Mouse (Mus musculus) liver, adult 2 months (tissue): Measurements from ENCODE around the gene Raver2. TPM values are rescaled to one million over a fixed set of nuclear protein-coding genes. Genes with fewer than 3 reads are reported as not detected.

Experiments
- DNase-seq: peaks from one replicate; pipeline ENCODE4 v3.0.0-alpha.2; 2011; ENCODE audit warnings: low read depth, low spot score; ENCODE audit errors: extremely low read depth
- H3K27ac ChIP-seq: fragments of 200-500 bp; replicated peaks from 2 replicates; pipeline ENCODE4 v1.5.1; 2012; ENCODE audit warnings: low read depth, mild to moderate bottlenecking, control low read depth, inconsistent platforms, low read length; ENCODE audit not compliant: insufficient read depth
- H3K27me3 ChIP-seq: fragments of 200-500 bp; 2 replicates; pipeline ENCODE4 v1.6.1; 2012; ENCODE audit warnings: mild to moderate bottlenecking, moderate library complexity, low read length, inconsistent platforms; ENCODE audit not compliant: control insufficient read depth, insufficient read depth
- H3K36me3 ChIP-seq: fragments of 200-500 bp; 2 replicates; pipeline ENCODE4 v1.6.1; 2012; ENCODE audit warnings: low read length, inconsistent platforms; ENCODE audit not compliant: control insufficient read depth, insufficient read depth
- H3K4me1 ChIP-seq: fragments of 200-500 bp; 2 replicates; pipeline ENCODE4 v1.6.1; 2011; ENCODE audit warnings: low read length; ENCODE audit not compliant: control insufficient read depth, insufficient read depth
- H3K4me3 ChIP-seq: fragments of 200-500 bp; 2 replicates; pipeline ENCODE4 v1.5.1; 2011; ENCODE audit warnings: low read depth, mild to moderate bottlenecking, control low read depth, low read length, moderate library complexity; ENCODE audit not compliant: insufficient read depth
- H3K79me2 ChIP-seq: fragments of 200-500 bp; 2 replicates; pipeline ENCODE4 v1.6.1; 2012; ENCODE audit warnings: inconsistent platforms, mild to moderate bottlenecking, low read length, moderate library complexity; ENCODE audit not compliant: control insufficient read depth, insufficient read depth
- H3K9ac ChIP-seq: fragments of 200-500 bp; 2 replicates; pipeline ENCODE4 v1.6.1; 2012; ENCODE audit warnings: low read depth, mild to moderate bottlenecking, control low read depth, inconsistent platforms, low read length
- CTCF ChIP-seq: fragments of 200-500 bp; IDR thresholded peaks from 2 replicates; pipeline ENCODE4 v1.5.1; 2011; ENCODE audit warnings: low read depth, low read length, control low read depth
- POLR2A ChIP-seq: fragments of 200-500 bp; IDR thresholded peaks from 2 replicates; pipeline ENCODE4 v1.6.1; 2011; ENCODE audit warnings: low read length, control low read depth; ENCODE audit not compliant: insufficient read depth; ENCODE audit errors: extremely low read depth
- WGBS: fragments of 180-500 bp; shearing (Covaris S2); methylation state at CpG from one replicate; pipeline ENCODE4 v1.1.7; 2018; 5-methylcytosine and 5-hydroxymethylcytosine counted together
- polyA plus RNA-seq: library from polyadenylated mRNA; depleted of rRNA; stranded (reverse); fragments of >200 nt; gene quantifications from 2 replicates; pipeline ENCODE4 v1.2.3, GENCODE M21; 2012; rRNA removed
- total RNA-seq: library from RNA; depleted of rRNA; stranded (reverse); fragments of >200 nt; gene quantifications from 2 replicates; pipeline ENCODE4 v1.2.3, GENCODE M21; 2014; rRNA removed

Gene Raver2
- total and polyA plus RNA-seq, 2 experiments: 0.05 to 0.28 TPM

- Histone ChIP-seq H3K79me2 (peaks cover 49% of the 10 kb centered on the region), H3K4me1 (peaks cover 32% of the 10 kb centered on the region), H3K36me3 (peaks cover 9% of the 10 kb centered on the region), H3K9ac (no peak overlapping the region), H3K27ac (peak overlapping the region; percentile 17; the same call in 1 of the 2 replicates), H3K27me3 (no peaks in the 10 kb centered on the region), H3K4me3 (no peak overlapping the region)
- no peak for DNase-seq
- no peak for TF ChIP-seq CTCF
- no peak for TF ChIP-seq POLR2A
- 56% methylated on average over 9 of the region's 9 CpGs for WGBS
These were observed 128.8 kb downstream of the Raver2 start for GRCm38 (mm10) chr4:101197421-101198170.

GRCm38 (mm10) chr4:101198333-101198732, 129.6 kb downstream of the Raver2 start:
- H3K4me3 ChIP-seq: no peak overlapping the region
- no peak for TF ChIP-seq POLR2A
- peak; percentile 73 for TF ChIP-seq CTCF
- WGBS: 1% methylated on average over 2 of the region's 2 CpGs
- no peak overlapping the region for H3K9ac ChIP-seq
- peak overlapping the region; percentile 31; the same call in 1 of the 2 replicates for H3K27ac ChIP-seq
- peaks cover 3% of the 10 kb centered on the region for H3K36me3 ChIP-seq
- peaks cover 57% of the 10 kb centered on the region for H3K79me2 ChIP-seq
- H3K4me1 ChIP-seq: peaks cover 36% of the 10 kb centered on the region
- peak; percentile 85 for DNase-seq
- H3K27me3 ChIP-seq: no peaks in the 10 kb centered on the region

GRCm38 (mm10) chr4:101199433-101200081, 130.8 kb downstream of the Raver2 start:
- TF ChIP-seq CTCF: 0 out of 2 replicates have a peak, but pooled peaks have one; percentile 19
- TF ChIP-seq POLR2A: no peak
- Histone ChIP-seq H3K27ac (peak overlapping the region; percentile 60), H3K9ac (no peak overlapping the region), H3K79me2 (peaks cover 59% of the 10 kb centered on the region), H3K4me1 (peaks cover 36% of the 10 kb centered on the region), H3K4me3 (no peak overlapping the region), H3K36me3 (no peaks in the 10 kb centered on the region), H3K27me3 (no peaks in the 10 kb centered on the region)
- DNase-seq: peak; percentile 54
- 73% methylated on average over 8 of the region's 8 CpGs for WGBS

Other genes with a start within 250 kb of the Raver2 start
- not detected in 2 replicates for gene Gm10577, start 48.3 kb upstream of the Raver2 start, total RNA-seq
- not detected in 2 replicates for gene Gm10577, start 48.3 kb upstream of the Raver2 start, polyA plus RNA-seq
- gene Jak1, start 196.3 kb downstream of the Raver2 start, total RNA-seq: 67.0 and 67.1 TPM in 2 replicates
- 19.2 and 21.7 TPM in 2 replicates for gene Jak1, start 196.3 kb downstream of the Raver2 start, polyA plus RNA-seq